In genomic region chr6:88557548-88557947, GRCm38 (mm10) we compare ENCODE assay signal across 24 mouse cellular contexts. TPM values are rescaled to one million over a fixed set of nuclear protein-coding genes. Genes with fewer than 3 reads are reported as not detected.
DNase-seq lines count a peak whose midpoint lies in the region; ATAC-seq lines count a peak whose summit lies in the region.
"Had no signal": no experiment of that assay in that cellular context is flagged by ENCODE, and none has a peak within 500 bp of the region (broad histone marks: within the 10 kb centered on the region; RNA-seq: fewer than 3 reads in every experiment).

No protein-coding gene starts in this region.

- H3K9ac ChIP-seq in forebrain, embryonic 12.5 days = 0 out of 2 replicates have a peak overlapping the region, but pooled peaks have one; percentile 12
- no peak overlapping the region for H3K9ac ChIP-seq in forebrain, embryonic 16.5 days (replicated peaks; ENCODE audit: low read depth, low read length)
- H3K9ac ChIP-seq: heart, embryonic 13.5 days; hindbrain, embryonic 13.5 days; limb, embryonic 15.5 days; liver, postnatal 0 days; stomach, embryonic 15.5 days had no signal

- H3K27ac ChIP-seq in forebrain, embryonic 12.5 days = no peak overlapping the region
- H3K27ac ChIP-seq in forebrain, embryonic 16.5 days (ENCODE audit: low read length) = no peak overlapping the region
- H3K27ac ChIP-seq: heart, embryonic 13.5 days; hindbrain, embryonic 13.5 days; limb, embryonic 15.5 days; midbrain, embryonic 10.5 days; stomach, embryonic 15.5 days had no signal

- peak; percentile 16 for DNase-seq in thymus, postnatal 0 days (ENCODE audit: low spot score)
- no peak for DNase-seq in thymus, adult 18-20 months
- no peak for DNase-seq in spleen, adult 12 weeks (ENCODE audit: low spot score)
- no peak for DNase-seq in lung, postnatal 36 days
- DNase-seq: adrenal gland, postnatal 10 days; B cell, adult 2 months; embryo, embryonic 11 days; kidney, adult 2 months; kidney, postnatal 14 days; liver, postnatal 0 days; lung, postnatal 10 days; right cerebral cortex, postnatal 14 days; thymus, postnatal 25 days had no signal

- H3K36me3 ChIP-seq in forebrain, embryonic 12.5 days (replicated peaks) = no peaks in the 10 kb centered on the region
- H3K36me3 ChIP-seq in forebrain, embryonic 16.5 days (ENCODE audit: control insufficient read depth, insufficient read depth) = no peaks in the 10 kb centered on the region
- H3K36me3 ChIP-seq: heart, embryonic 13.5 days; hindbrain, embryonic 13.5 days; limb, embryonic 15.5 days; midbrain, embryonic 10.5 days; stomach, embryonic 15.5 days had no signal

- no peak overlapping the region for H3K4me2 ChIP-seq in forebrain, embryonic 12.5 days
- H3K4me2 ChIP-seq in forebrain, embryonic 16.5 days (ENCODE audit: low read length) = no peak overlapping the region
- H3K4me2 ChIP-seq: heart, embryonic 13.5 days; hindbrain, embryonic 13.5 days; limb, embryonic 15.5 days; stomach, embryonic 15.5 days had no signal

- H3K27me3 ChIP-seq in forebrain, embryonic 12.5 days = no peaks in the 10 kb centered on the region
- H3K27me3 ChIP-seq in forebrain, embryonic 16.5 days (replicated peaks; ENCODE audit: control insufficient read depth, insufficient read depth, low read length) = no peaks in the 10 kb centered on the region
- H3K27me3 ChIP-seq: limb, embryonic 15.5 days; Patski; stomach, embryonic 15.5 days had no signal

- 17% methylated on average over 4 of the region's 4 CpGs for WGBS in forebrain, embryonic 12.5 days
- WGBS in forebrain, embryonic 16.5 days = 9% methylated on average over 4 of the region's 4 CpGs

- ATAC-seq in forebrain, embryonic 12.5 days (ENCODE audit: low FRiP score) = no peak
- ATAC-seq in forebrain, embryonic 16.5 days = no peak
- peak; percentile 42 for ATAC-seq in granulocyte monocyte progenitor cell, adult 5-6 weeks (replicated peaks; ENCODE audit: poor library complexity, severe bottlenecking)
- ATAC-seq: activated CD4-positive, CD25-positive, alpha-beta regulatory T cell, adult 4 months; inflammation-experienced regulatory T-cells, adult 6 months; liver, postnatal 0 days; Patski had no signal

- H3K4me1 ChIP-seq in forebrain, embryonic 12.5 days = no peaks in the 10 kb centered on the region
- no peaks in the 10 kb centered on the region for H3K4me1 ChIP-seq in forebrain, embryonic 16.5 days (replicated peaks; ENCODE audit: control insufficient read depth, insufficient read depth, low read length)
- H3K4me1 ChIP-seq: heart, embryonic 13.5 days; limb, embryonic 15.5 days; stomach, embryonic 15.5 days had no signal

- H3K9me3 ChIP-seq in forebrain, embryonic 12.5 days = no peaks in the 10 kb centered on the region
- no peaks in the 10 kb centered on the region for H3K9me3 ChIP-seq in forebrain, embryonic 16.5 days (ENCODE audit: control insufficient read depth, low read length)
- H3K9me3 ChIP-seq: heart, embryonic 13.5 days; hindbrain, embryonic 13.5 days; limb, embryonic 15.5 days; midbrain, embryonic 10.5 days; stomach, embryonic 15.5 days had no signal

- no peak overlapping the region for H3K4me3 ChIP-seq in forebrain, embryonic 12.5 days (replicated peaks)
- no peak overlapping the region for H3K4me3 ChIP-seq in forebrain, embryonic 16.5 days (replicated peaks; ENCODE audit: low read length)
- H3K4me3 ChIP-seq: heart, embryonic 13.5 days; hindbrain, embryonic 13.5 days; limb, embryonic 15.5 days; midbrain, embryonic 10.5 days; stomach, embryonic 15.5 days had no signal

RNA-seq across cellular contexts. Expression of gene Sec61a1, which starts 38.8 kb away (rescaled TPM):
- 185 and 192 TPM in 2 replicates for polyA plus RNA-seq in forebrain, embryonic 12.5 days (2016; fragmentation: Nextera tagmentation; extraction: Ambion mirVana)
- 170 and 178 TPM in 2 replicates for polyA plus RNA-seq in forebrain, embryonic 16.5 days (2015; fragmentation: Nextera tagmentation; extraction: Ambion mirVana)
- 138 and 139 TPM in 2 replicates for polyA plus RNA-seq in thymus, postnatal 0 days (2015; fragmentation: Nextera tagmentation; extraction: Ambion mirVana)
- total RNA-seq in granulocyte monocyte progenitor cell, adult 5-6 weeks (2014; fragmentation: Nextera tagmentation) = 221 and 234 TPM in 2 replicates
- total RNA-seq in granulocyte monocyte progenitor cell, adult 5-6 weeks (2017) = 228 and 244 TPM in 2 replicates
